Mouse (Mus musculus): ENCODE data around the gene Frmd4a.

The Frmd4a gene

DNA sequence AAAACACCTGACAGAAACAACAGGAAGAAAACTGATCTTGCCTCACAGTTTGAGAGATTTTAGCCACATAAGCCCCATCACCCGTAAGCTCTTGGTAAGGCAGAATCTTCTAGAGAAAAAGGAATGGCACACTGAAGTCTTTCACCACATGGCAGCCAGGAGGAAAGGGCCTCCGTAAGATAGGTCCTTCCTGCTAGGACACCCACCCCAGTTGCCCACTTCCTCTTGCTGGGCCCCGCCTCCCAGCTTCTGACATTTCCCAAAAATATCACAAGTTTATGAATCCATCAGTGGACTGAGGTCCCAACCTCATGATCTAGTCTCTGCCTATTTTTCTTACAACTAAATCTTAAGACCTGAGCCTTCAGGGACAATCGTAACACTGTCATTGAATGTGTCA, 373.6 kb downstream of the Frmd4a start:
- DNase-seq (ENCODE audit: low spot score in 2 of 2), result no peak

DNA sequence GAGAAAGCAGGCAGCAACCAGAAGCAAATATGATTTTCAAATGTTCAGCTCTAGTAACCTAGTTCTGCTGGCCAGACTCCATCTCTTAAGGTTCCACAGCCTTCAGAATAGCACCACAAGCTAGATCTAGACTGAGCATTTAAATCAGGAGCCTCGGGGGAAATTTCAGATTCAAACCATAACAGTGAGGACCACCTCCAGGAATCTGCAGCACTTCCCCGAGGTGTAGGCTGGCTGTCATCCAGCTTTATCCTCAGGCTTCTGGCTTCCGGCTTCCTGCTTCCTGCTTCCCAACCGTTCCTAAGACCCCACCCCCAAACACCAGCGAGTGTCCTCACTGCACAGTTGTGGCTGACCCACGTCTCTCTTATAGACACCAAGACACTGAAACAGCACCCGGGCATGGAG, 374.2 kb downstream of the Frmd4a start:
- DNase-seq (ENCODE audit: low spot score in 2 of 2), result no peak

DNA sequence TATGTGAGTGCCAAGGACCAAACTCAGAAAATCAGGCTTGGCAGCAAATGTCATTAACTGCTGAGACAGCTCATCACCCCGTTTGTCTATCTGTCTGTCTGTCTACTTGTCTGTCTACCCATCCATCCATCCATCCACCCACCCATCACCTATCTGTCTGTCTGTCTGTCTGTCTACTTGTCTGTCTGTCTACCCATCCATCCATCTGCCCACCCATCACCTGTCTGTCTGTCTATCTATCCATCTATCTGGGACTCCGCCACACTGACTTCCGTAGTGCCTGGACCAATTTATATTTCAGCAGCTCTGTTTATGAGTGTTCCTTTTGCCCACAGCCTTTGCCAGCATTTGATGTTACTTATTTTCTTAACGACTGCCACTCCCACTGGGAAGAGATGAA, 375.5 kb downstream of the Frmd4a start:
- DNase-seq (ENCODE audit: low spot score in 2 of 2), result no peak

DNA sequence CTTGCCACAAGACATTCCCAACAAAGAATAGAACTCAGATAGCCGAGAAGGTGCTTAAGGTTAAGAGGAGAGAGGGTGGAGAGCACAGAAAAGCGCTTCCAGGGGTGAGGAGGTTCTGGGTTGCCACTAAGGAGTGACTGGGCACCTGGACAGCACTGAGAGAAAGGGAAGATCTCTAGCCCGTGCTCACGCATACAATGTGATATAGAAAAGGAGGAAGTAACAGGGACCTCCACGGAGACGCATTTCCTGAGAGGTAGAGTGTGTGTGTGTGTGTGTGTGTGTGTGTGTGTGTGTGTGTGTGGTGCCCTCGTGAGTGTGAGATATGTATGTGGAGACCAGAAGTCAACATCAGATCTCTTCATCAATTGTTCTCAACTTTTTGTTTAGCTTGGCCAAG, 377.1 kb downstream of the Frmd4a start:
- DNase-seq (ENCODE audit: low spot score in 2 of 2), result no peak

DNA sequence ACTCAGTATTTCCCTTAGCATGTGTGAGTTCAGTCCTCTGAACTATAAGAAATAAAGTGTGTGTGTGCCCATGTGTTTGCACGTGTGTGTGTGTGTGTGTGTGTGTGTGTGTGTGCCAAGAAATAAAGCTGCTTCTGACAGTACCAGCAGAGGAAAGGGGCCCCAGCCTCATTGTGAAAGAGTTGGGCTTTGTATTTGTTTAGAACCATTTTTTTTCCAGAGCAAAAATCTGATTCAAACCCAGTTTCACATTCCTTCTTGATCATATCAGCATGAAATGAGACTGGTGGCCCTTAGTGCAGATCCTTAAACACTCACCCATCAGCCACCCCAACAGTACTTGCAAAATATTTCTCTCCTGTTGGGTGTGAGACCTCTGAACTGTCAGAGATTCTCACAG, 382.2 kb downstream of the Frmd4a start:
- no peak for DNase-seq (ENCODE audit: low spot score in 2 of 2)

DNA sequence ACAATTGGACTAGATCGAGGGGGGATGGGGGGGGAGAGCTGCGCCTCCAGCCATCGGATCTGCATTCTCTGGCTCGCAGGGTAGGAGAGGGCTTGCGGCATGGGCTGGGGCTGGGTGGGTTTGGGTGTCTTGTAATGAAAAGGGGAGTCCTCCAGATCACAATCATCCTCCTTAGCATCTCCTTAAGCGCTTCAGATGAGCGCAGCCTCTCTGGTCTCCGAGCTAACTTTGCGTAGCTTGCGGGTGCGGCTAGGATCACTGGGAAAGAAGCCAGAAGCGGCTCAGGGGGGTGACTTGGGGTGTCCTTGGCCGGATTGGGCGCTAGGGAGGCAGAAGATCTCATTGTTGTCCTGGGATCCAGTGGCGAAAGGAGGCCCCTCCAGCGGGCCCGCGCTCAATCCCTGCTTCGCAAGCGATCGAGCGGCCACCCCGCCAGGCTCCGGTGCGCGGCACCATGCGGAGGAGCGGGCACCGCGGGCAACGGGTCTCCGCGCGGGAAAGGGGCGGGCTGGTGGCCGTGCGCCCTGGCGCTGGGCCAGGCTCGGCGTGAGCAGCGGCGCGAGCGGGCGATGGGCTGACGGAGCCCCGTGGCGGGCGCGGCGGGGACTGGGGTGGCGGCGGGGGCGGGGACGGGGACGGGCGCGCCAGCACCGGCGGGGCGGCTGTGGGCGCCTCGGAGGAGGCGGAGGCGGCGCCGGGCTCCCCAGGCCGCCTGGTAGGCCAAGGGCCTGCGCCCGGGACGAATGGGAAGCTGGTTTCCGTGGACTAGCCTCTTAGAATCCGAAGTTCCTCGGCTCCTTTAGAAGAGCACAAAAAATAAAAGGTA, 383.5 kb downstream of the Frmd4a start:
- DNase-seq (ENCODE audit: low spot score in 2 of 2), result peak in 1 of 2 experiments; percentile 9

DNA sequence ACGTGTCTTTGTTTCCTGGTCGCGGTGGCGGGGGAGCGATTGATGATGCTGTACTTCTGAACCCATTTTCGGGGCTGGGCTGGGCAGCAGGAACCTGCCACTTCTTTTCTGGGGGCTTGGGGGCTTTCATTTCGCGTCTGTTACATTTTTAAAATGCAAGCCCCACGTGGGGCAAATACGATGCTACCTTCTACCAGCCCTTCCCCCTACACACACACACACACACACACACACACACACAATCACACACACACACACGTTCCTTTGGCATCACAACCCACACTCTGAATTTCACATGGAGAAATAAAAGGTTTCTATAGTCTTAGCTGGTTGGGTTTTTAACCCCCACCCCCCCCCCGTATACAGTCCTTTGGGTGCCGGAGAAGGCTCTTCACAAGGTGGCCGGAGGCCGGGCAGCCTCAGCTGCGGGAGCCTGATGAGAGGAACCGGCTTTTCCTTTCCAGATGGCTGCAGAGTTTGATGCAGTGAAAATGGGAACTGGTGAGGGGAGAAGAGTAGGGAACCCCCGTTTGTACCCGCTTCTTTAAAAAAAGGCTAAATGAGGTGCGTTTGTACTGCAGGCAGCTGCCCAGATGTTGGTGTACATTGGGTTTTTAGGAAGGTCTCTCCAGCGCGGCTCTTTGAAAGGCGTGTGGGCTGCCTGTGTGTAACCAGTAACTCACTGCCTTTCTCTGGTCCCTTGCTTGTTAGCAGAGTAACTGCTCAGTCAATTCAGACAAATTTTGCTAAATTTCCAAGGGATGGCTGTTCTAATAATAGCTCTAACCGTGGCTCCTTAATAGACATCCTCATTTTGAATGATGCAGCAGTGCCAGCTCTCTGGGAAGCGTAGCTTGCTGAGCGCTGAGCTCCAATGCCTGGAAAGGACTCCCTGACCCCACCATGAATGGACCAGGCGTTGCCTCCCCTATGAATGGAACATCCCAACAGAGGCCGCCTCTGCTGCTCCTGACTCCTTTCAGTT, 384.4 kb downstream of the Frmd4a start:
- no peak for DNase-seq (ENCODE audit: low spot score in 2 of 2)

DNA sequence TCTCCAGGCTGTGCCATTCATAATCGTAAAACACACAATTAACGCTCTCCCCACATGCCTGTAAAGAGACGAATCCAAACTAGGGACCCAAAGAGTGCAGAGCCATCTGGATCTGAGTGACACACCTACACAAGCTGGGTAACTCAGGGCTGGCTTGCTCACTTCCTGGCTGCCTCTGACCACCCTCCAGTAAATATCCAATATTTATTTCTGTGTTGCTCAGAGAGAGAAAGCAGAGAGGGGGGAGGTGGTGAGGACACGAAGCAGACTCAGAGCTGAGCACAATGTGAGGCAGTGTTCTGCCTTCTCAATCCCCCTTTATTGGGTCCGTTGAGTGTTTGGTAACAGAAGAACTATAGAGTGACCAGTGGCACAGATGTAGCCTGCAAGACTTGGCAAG, 389.5 kb downstream of the Frmd4a start:
- DNase-seq (ENCODE audit: low spot score in 2 of 2), result no peak

DNA sequence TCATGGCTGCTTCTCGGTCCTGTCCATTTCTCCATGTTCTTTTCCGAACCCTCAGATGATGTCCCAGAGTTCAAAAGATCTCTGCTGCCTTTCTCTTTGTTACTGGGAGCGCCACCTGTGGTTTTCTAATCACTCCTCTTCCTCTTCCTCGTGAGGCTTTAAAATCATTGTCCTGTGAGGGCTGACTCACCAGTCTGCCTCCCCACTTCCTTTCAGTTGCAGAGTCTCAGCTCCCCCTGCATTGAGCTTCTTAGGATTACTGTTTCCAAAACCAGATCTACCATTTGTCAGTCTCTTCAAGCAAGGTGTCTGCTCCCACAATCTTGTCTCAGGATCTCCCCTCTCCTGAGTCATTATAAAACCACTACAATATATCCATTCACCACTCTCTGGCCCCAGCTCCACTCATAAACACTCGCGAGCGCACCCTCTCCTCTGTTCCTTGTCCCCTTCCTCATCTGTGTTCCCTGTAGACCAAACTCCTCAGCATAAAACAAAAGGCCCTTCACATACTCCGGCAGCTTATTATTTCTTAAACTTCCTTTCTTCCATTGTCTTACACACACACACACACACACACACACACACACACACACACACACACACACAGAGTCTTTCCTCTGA, 392.4 kb downstream of the Frmd4a start:
- no peak for DNase-seq (ENCODE audit: low spot score in 2 of 2)

DNA sequence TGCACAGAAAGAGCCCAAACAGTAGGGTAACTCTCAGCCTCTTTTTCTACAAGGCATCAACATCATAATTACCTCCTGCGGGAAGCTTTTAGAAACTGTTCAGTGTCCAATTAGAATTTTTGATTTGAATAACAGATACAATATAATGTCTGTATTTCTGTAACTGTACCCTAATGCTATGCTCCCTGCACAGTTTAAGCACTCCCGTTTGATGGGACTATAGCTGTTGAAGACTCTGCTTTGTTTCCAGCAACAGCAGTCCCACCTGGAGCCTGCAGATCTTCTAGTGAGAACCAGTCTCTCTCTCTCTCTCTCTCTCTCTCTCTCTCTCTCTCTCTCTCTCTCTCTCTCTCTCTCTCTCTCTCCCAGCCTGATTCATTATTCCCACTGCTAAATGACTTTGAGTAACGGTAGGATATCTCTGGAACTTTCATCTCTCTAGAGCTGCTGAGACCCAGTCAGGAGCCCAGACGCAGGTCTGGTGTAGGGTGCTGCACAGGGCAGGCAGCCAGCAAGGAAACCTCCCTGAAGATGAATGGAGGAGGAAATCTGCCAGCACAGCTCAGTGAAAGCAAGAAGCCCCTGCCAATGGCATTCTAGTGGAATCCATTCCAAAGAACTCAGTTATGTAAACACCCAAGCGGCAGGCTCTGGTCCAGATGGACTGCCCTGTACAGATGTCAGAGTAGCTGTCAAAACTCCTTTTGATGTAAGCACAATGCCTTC, 395.5 kb downstream of the Frmd4a start:
- DNase-seq (ENCODE audit: low spot score in 2 of 2), result no peak

DNA sequence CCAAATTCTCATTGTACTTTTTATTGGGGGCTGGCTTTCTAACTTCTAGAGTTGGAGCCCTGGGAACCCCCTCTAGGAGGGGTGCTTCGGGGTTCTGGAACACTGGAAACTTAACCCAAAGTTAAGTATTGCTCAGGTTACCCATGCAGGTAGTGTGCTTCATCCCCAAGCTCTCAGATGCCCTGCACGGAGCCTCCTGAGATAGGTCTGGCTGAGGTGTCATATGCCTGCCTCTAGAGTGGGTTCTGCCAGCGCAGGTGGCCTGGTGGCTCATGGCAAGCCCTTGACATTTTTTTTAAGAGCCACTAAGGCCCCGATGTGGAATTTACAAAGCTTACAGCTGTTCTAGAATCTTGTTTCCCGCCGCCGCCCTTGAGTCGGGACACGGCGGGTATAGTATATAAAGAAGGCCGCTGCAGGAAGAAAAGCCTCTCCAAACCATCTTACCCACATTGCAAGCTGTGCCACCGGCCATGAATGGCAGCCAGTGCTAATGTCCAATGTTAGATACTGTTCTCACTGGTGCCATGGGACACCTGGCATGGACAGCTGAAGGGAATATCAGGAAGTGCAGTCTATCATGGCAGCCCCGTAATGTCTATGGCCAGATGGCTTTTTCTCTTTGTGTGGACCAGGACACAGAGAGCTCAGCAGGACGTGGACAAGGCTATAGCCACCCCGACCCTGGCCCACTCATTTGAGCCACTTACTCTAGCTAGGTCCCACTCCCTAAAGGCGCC, 396.2 kb downstream of the Frmd4a start:
- DNase-seq (ENCODE audit: low spot score in 2 of 2), result no peak

DNA sequence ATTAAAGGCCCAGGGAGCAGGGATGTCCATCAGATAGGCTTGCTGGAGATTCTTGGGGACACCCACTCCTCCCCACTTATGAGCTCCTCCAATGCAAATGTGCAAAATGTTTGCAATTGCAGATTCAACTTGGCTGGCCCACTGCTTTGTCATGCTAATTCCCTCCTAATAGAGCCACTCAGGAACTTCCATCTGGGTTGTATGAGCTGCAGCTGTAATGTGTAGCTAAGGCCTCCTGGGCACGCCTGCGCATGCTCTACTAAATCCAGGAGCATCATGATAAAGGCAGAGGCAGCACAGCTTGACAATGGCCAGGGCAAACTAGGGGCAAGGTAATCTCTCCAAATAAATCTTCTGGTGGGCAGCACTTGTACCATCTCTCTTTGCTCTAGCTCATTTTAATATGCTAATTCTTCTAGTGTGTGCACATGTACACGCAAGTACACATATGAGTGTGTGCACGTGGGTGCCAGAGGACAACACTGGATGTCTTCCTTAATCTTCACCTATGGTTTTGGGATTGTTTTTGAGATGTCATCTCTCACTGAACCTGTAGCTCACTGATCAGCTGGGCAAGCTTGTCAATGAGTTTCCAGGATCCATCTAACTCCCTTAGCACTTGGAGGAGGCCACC, 403.3 kb downstream of the Frmd4a start:
- no peak for DNase-seq (ENCODE audit: low spot score in 2 of 2)

DNA sequence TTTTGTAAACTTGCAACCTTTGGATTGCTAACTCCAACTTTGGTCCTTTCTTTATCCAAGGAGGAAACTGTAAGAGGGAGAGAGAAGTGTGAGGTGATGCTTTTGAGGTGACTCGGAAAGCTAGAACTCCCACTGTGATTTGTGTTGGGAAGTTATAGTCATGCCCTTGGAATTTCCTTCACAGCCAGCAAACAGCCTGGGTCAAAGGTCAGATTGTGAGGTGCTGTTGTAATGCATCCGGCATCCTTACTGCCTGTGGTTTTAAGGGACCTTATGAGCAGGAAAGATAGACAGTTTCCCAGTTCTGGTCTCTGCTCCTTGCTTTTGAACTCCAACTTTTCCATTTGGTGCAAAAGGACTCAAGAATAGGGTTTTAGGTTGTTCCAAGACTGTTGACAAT, 404.2 kb downstream of the Frmd4a start:
- no peak for DNase-seq (ENCODE audit: low spot score in 2 of 2)

DNA sequence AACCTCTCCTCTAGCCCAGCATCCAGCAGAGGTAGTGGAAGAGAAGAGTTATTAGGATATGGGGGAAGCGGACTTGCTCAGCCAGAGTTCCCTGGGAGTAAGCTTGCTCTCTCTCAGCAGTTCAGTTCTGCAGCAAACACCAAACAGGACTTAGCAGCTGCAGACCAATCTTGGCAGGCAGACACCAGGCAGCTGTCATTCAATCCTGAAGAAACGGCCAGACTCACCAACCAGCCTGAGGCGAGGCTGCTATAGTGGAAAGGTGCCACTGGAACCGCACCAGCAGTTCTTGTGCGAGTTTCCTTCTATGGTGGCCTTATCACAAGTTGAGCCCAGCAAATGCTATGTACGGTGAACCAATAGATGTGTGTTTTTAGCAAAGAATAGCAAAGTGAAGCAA, 406.4 kb downstream of the Frmd4a start:
- DNase-seq (ENCODE audit: low spot score in 2 of 2), result no peak

DNA sequence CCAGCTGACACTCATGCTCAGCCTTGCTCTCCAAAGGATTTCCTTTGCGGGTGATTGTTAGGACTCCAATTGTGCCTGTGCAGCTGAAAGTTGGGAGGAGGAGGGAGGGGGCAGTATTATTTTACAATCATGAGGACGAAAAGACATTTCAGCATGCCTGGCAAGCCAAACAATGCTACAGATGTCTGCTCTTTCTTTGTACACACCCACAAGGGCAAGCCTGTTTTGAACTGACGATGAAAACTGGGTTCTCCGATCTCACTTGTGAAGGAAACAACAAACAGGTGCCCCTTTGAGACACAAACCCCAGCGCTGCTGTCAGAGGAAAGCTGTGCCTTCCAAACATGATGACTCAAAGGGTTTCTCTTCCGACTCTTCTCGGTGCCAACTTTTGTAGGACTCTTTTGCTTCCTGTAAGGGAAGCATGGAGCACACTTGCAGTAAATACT, 410.9 kb downstream of the Frmd4a start:
- DNase-seq (ENCODE audit: low spot score in 2 of 2), result no peak

DNA sequence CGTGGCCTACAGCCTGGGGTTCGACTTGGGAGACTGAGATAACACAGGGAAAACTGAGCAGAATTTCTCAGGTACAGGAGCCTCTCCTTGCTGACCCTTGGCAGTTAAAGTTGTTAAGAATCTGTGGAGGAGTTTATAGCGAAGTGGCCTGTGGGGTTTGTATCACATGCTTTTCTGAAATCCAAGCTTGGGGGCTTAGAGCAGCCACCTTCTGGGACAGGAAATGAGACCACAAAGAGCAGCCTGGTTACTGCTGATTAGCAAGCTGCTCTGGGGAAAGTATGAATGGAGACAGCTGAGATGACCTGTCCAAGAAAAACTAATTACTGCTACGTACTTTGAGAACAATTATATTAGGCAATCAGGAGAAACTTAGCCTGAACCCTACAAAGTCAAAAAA, 415.6 kb downstream of the Frmd4a start:
- DNase-seq (ENCODE audit: low spot score in 2 of 2), result no peak

DNA sequence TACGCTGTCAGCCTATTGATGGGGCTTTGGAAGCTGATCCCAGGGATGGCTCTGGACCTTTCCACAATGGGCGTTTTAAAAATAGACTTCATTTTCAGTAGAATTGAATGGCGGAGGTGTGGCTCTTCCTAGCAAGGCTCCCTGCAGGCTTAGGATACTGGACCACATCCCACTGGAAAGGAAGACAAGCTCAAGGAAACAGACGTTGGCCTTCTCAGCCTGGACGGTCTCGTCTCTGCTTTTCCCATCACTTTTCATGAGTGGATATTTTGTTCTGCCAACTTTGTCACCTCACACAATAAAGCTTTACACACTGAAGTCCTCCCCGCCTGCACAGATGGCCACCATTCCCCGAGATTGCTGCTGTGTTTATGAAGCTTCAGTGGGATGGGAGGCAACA, 417.5 kb downstream of the Frmd4a start:
- DNase-seq (ENCODE audit: low spot score in 2 of 2), result no peak

DNA sequence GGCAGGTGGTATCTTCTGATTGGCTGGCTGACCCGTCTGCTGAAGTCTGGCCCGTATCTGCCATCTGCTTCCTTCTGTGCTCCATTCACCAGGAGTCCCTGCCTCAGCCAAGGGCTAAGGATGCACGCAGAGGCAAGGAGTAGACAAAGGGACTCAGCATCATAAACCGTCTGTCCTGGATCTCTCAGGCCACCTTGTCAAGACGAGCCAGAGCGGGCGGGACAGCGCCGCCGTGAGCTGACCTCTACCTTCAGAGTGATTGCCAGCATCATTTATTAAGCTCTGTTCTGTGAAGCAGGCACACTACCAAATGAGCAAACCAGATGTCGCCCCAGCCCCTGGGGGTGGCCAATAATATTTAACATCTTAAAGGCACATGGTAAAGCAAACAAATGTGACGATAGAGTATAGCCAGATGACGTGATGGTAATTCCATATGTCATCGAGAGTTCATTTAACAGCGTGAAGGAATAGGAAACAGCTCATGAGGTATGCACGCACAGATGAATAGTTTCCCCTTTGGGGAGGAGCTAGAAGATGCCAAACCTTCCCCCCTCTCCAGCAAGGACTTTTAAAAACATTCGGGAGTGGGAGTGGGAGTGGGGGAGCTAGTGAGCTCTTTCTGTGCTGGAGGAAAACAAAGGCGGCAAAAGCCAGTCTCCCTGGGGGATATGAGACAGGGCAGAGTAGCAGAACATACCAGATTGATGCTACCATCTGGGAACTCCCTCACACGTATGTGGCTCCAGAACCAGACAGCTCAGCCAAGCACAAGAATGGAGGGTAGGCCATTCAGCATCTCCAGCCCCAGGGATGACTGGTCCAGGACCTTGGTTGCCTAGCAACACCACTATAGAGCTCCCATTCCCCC, 419.1 kb downstream of the Frmd4a start:
- no peak for DNase-seq (ENCODE audit: low spot score in 2 of 2)

DNA sequence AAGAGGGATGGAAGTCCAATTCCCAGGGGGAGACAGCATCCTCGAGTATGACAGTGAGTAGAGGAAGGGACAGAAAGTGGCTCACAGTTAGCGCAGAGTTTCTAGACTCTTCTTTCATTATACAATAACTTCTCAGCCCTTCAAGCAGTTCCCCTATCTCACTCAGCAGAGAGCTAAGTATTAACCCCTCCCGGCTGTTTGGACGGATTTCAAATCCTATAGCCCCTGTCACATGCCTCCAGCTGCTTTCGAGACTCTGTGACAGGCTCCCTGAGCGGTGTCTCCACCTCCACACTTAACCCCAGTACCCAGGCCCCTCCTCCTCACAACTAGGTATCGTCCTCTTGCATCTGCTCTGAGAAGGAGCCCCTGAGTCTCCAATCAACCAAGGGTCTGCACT, 421.2 kb downstream of the Frmd4a start:
- no peak for DNase-seq (ENCODE audit: low spot score in 2 of 2)
